Mouse (Mus musculus) forebrain, postnatal 0 days (tissue): Measurements from ENCODE around the gene Dstyk. TPM values are rescaled to one million over a fixed set of nuclear protein-coding genes. Genes with fewer than 3 reads are reported as not detected.

Experiments used
- ATAC-seq: fragments of 200-750 bp; cut with Nextera tagmentation; 2 replicates; pipeline ENCODE4 v1.8.0; 2017; ENCODE audit warnings: mild to moderate bottlenecking, moderate library complexity
- DNase-seq: peaks from one replicate; pipeline ENCODE4 v3.0.0-alpha.2; 2015
- H3K27ac ChIP-seq: fragments of 300-500 bp; sonication (generic); 2 replicates; pipeline ENCODE4 v1.5.1; 2014; ENCODE audit warnings: low read depth, mild to moderate bottlenecking, antibody characterized with exemption, low read length, moderate library complexity, mixed read lengths
- H3K27me3 ChIP-seq: fragments of 300-500 bp; sonication (generic); 2 replicates; pipeline ENCODE4 v1.6.1; 2014; ENCODE audit warnings: mild to moderate bottlenecking, low read length, mixed read lengths; ENCODE audit not compliant: insufficient read depth
- H3K36me3 ChIP-seq: fragments of 300-500 bp; sonication (generic); 2 replicates; pipeline ENCODE4 v1.6.1; 2014; ENCODE audit warnings: mild to moderate bottlenecking, moderate library complexity; ENCODE audit not compliant: insufficient read depth
- H3K4me1 ChIP-seq: fragments of 300-500 bp; sonication (generic); 2 replicates; pipeline ENCODE4 v1.6.1; 2014; ENCODE audit warnings: antibody characterized with exemption; ENCODE audit not compliant: insufficient read depth
- H3K4me2 ChIP-seq: fragments of 300-500 bp; sonication (generic); 2 replicates; pipeline ENCODE4 v1.6.1; 2014; ENCODE audit warnings: low read depth, mild to moderate bottlenecking, moderate library complexity
- H3K4me3 ChIP-seq: fragments of 300-500 bp; sonication (generic); 2 replicates; pipeline ENCODE4 v1.5.1; 2014; ENCODE audit warnings: low read depth, low read length, mixed read lengths
- H3K9ac ChIP-seq: fragments of 300-500 bp; sonication (generic); 2 replicates; pipeline ENCODE4 v1.6.1; 2014; ENCODE audit warnings: mild to moderate bottlenecking
- H3K9me3 ChIP-seq: fragments of 300-500 bp; sonication (generic); 2 replicates; pipeline ENCODE4 v1.6.1; 2016; ENCODE audit warnings: low read length
- CTCF ChIP-seq: sonication (generic); IDR thresholded peaks from 2 replicates; pipeline ENCODE4 v1.5.1; 2016; ENCODE audit warnings: antibody characterized with exemption, control low read depth, low read depth
- WGBS: fragments of 180-500 bp; shearing (Covaris S2); extraction: QIAGEN DNeasy Blood & Tissue Kit; methylation state at CpG from one replicate; pipeline ENCODE4 v1.1.7; 2014; 5-methylcytosine and 5-hydroxymethylcytosine counted together
- polyA plus RNA-seq: library from polyadenylated mRNA; unstranded; fragments of >200 nt; fragmentation: Nextera tagmentation; extraction: Ambion mirVana; gene quantifications from 2 replicates; pipeline ENCODE4 v1.2.1, GENCODE M21; 2015
- total RNA-seq: library from RNA; depleted of rRNA; stranded (reverse); fragments of >200 nt; gene quantifications from 2 replicates; pipeline ENCODE4 v1.2.3, GENCODE M21; 2014

Dstyk gene
- total and polyA plus RNA-seq, 2 experiments from 2014 or later = 6.0 to 18.9 TPM

GRCm38 (mm10) chr1:132372896-132373534 is 44.3 kb upstream of the Dstyk start:
- Histone ChIP-seq H3K27ac (0 out of 2 replicates have a peak overlapping the region, but pooled peaks have one; percentile 29), H3K27me3 (no peaks in the 10 kb centered on the region), H3K36me3 (peaks cover 19% of the 10 kb centered on the region), H3K4me2 (no peak overlapping the region), H3K4me3 (no peak overlapping the region), H3K9me3 (no peaks in the 10 kb centered on the region), H3K9ac (no peak overlapping the region), H3K4me1 (peaks cover 14% of the 10 kb centered on the region; the same call in 1 of the 2 replicates)
- WGBS = 78% methylated on average over 6 of the region's 6 CpGs
- ATAC-seq (no peak), DNase-seq (no peak)
- no peak for TF ChIP-seq CTCF

- H3K4me2 ChIP-seq = no peak overlapping the region
- peak; percentile 63 for DNase-seq
- H3K27me3 ChIP-seq = no peaks in the 10 kb centered on the region
- peaks cover 28% of the 10 kb centered on the region for H3K36me3 ChIP-seq
- no peak overlapping the region for H3K9ac ChIP-seq
- WGBS = 32% methylated on average over 5 of the region's 5 CpGs
- no peaks in the 10 kb centered on the region for H3K9me3 ChIP-seq
- H3K4me1 ChIP-seq = peaks cover 14% of the 10 kb centered on the region; the same call in 1 of the 2 replicates
- peak; percentile 23; the same call in 1 of the 2 replicates for ATAC-seq
- no peak overlapping the region for H3K4me3 ChIP-seq
- H3K27ac ChIP-seq = peak overlapping the region; percentile 31
- no peak for TF ChIP-seq CTCF
These were observed 43.0 kb upstream of the Dstyk start for GRCm38 (mm10) chr1:132374140-132374872.

DNA sequence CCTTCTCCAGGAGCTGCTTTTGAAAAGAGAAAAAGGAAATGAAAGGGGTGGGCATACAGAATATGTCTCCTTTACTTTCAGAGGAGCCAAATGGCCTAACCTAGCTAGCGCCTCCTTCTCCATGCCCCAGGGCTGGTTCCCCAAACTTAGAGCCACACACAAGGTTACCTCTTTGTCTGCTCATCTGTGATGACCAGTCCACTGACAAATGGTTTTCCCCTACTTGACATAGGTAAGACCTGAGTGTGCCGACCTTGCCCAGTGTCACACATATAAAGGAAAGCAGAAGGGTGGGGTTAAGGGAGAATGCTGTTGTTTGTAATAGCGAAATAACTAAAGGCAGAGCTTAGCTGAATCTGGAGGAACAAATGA is 42.5 kb upstream of the Dstyk start:
- Histone ChIP-seq H3K4me1 (peaks cover 14% of the 10 kb centered on the region; the same call in 1 of the 2 replicates), H3K4me3 (no peak overlapping the region), H3K4me2 (no peak overlapping the region), H3K36me3 (peaks cover 33% of the 10 kb centered on the region), H3K27ac (peak overlapping the region; percentile 31), H3K27me3 (no peaks in the 10 kb centered on the region), H3K9ac (no peak overlapping the region), H3K9me3 (no peaks in the 10 kb centered on the region)
- WGBS = 66% methylated on average over 3 of the region's 3 CpGs
- DNase-seq = no peak
- no peak for ATAC-seq
- no peak for TF ChIP-seq CTCF

DNA sequence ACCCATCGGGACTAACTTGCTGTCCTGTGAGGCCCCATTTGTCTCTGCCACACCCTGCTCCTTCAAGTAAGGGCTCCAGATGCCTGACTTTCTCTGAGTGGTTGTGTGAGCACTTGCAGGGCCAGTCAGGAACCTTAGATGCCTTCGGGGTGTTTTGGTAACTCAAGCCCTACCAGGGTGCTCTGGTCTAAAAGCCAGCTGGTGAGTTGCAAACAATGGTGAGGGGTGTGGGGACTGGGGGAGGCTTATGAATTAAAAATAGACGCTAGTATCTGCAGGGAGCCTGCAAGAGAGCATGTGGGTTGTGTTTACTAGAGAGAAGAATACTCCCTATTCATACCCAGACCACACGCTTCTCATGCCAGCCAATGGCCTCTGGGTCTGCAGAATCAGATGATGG is 42.1 kb upstream of the Dstyk start:
- H3K27me3 ChIP-seq = no peaks in the 10 kb centered on the region
- peaks cover 34% of the 10 kb centered on the region for H3K36me3 ChIP-seq
- no peak overlapping the region for H3K27ac ChIP-seq
- H3K4me1 ChIP-seq = peaks cover 14% of the 10 kb centered on the region; the same call in 1 of the 2 replicates
- DNase-seq = no peak
- H3K4me2 ChIP-seq = no peak overlapping the region
- no peaks in the 10 kb centered on the region for H3K9me3 ChIP-seq
- peak; percentile 49 for ATAC-seq
- H3K9ac ChIP-seq = no peak overlapping the region
- no peak overlapping the region for H3K4me3 ChIP-seq
- 30% methylated on average over 4 of the region's 4 CpGs for WGBS
- TF ChIP-seq CTCF = no peak

GRCm38 (mm10) chr1:132376211-132377054 is 40.9 kb upstream of the Dstyk start:
- Histone ChIP-seq H3K4me1 (peaks cover 11% of the 10 kb centered on the region; the same call in 1 of the 2 replicates), H3K27me3 (no peaks in the 10 kb centered on the region), H3K4me3 (no peak overlapping the region), H3K36me3 (peaks cover 40% of the 10 kb centered on the region), H3K9me3 (no peaks in the 10 kb centered on the region), H3K4me2 (no peak overlapping the region), H3K9ac (no peak overlapping the region), H3K27ac (no peak overlapping the region)
- ATAC-seq = peak; percentile 48
- DNase-seq = peak; percentile 52
- 58% methylated on average over 8 of the region's 8 CpGs for WGBS
- TF ChIP-seq CTCF = no peak

DNA sequence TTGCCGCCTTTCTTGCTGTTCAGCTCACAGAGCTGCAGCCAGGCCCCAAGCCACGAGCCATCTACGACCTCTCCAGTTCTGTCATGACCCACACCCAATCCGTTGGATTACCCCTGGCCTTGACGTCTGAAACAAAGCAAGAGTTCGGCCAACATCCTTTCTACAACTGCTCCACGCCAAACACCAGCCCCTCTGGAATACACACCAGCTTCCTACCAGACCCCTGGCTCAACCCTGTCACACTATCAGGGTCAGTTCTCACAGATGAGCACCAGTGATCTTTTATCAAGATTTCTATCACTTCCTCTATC is 40.3 kb upstream of the Dstyk start:
- Histone ChIP-seq H3K4me1 (peaks cover 11% of the 10 kb centered on the region; the same call in 1 of the 2 replicates), H3K4me2 (no peak overlapping the region), H3K27ac (no peak overlapping the region), H3K9ac (no peak overlapping the region), H3K36me3 (peaks cover 40% of the 10 kb centered on the region), H3K4me3 (no peak overlapping the region), H3K27me3 (no peaks in the 10 kb centered on the region), H3K9me3 (no peaks in the 10 kb centered on the region)
- ATAC-seq (no peak), DNase-seq (no peak)
- WGBS = 69% methylated on average over 7 of the region's 7 CpGs
- no peak for TF ChIP-seq CTCF
